Mouse (Mus musculus): ENCODE results near the gene BC052040.

Gene BC052040

DNA sequence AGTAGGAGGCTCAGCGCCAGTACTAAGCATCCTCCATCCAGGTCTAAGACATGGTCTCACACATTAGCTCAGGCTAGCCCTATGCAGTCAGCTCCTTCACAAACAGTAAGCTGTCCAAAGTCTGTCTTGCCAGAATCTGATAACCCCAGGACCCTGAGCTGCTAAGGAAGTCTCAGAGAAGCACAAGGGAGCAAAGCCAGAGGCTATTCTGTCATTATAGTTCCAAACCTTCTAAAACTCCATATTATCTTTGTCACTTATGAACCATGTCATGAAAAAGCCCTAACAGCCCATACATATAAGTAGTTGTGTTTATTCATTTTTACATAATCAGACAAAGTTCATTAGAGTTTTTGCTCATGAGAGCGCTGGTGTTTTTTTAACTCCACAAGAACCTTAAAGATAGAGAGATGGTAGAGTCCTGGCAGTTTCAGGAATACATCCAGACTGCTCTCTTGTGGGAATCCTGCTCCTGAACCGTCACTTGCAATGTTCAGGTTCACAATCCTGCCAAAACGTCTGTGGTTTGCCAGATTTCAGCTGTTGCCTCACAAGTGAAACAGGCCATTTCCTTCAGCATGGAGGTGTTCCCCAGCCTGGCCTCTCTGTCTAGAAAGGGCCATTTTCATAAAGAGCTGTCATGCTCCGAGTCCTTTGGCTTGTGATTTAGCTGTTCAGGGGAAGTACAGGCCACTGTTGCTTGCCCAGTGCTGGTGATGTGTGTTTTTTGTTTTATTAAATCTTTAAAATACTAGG lies 192.8 kb downstream of the BC052040 start:
- DNase-seq = no peak

DNA sequence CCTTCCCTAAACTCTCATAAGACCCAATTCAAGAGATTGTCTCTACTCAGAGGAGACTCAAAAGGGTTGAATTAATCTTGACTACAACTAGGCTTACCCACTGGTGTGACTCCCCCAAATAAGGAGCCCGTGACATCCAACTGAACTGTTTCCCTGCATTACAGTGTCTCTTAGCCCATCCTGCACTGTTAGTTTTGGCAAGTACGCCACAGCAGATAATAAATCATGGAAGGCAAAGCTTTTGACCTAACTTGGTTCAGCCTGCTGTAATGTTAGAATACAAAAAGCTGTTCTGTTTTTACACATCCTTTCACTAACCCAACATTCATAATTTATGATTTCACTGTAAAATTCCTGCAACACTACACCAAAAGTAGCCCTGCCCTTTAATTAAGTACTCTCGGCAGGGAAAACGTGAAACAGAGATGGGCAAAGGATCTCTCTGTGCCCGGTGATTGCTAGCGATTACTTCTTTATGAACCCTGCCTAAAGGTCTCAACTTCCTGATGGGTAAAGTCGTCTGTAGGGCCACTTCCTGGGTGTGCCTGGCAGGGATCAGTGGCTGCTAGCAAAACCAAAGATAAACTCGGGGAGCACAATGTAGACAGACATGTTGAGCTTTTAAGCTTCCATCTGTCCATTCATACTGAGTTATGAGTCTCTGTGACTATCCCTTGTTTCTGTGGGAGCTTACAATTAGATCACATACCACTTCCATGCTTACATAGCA lies 194.1 kb downstream of the BC052040 start:
- no peak for DNase-seq

DNA sequence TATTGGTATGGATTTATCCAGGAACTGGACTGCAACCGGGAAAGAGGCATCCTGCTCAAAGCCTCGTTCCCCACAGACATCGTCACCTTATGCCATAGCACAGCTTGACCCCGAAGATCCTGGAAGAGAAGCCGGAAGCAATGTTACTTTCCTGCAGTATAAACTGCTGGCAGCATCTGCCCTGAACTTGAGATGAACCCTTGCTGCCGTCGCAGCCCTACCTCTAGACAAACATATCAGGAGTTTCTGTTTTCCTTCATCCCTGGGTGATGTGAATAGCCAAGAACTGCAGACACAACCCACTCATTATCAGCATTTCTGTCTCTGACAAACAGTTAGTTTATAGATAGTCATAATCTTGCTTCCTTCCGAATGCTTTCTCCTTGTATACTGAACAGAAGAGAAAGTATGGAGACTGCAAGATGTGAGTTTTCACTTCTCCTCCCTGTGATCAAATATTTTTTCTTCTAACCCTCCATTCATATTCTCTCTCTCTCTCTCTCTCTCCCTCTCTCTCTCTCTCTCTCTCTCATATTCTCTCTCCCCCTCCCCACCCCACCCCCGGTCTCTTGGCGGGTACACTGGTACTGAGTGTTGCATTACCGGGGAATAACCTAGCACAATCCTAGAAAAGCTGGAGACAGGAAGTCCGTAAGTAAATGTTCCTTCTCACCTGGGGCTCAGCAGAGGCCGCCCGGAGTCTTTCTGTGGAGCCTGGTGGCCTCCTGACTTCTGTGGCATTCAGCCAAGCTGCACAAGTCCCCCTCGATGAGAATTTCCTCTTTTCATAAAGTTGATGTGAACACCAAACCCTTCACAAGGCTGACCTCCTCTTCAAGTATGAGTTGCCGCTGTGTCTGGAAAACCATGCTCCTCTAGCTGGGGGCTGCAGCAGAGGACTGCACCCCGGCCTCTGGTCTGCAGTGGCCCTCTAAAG lies 195.7 kb downstream of the BC052040 start:
- no peak for DNase-seq

DNA sequence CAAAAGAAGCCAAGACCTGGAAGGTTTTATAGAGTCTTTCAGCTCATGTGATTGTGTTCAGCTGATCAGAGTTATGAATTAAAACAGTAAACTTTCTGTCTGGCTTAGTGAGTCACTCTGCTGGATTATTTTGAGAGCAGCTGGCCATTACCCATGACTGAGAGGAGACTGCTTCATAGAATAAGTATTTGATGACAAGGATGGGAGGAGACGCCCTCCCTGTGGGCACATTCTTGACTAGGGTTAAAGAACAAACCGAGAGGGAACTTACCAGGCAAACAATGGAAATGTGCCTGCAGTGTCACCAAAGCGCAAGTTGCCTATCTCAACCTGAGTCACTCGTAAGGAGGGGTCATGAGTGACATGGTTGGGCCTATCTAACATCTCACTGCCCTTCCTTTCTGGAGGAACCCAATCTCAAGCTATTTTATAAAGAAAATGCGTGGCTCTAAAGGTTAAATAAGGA lies 199.1 kb downstream of the BC052040 start:
- no peak for DNase-seq

DNA sequence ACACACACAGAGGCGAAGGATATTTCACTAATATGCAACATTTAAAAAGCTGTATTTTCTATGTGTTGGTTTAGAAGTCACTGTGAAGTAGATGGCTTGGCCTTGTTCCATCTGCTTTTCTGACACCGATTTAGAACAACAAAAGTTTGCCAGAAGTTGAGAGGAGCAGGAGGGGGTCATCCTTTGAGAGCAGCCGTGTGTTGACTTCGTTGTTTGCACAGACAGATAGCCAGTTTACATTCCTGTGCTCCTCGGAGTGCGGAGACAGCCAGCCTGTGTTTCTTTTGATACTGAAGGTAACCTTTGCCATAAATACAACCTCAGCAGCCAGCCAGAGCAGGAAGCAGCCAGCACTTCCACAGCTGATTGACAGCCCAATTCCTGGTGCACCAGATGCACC lies 204.2 kb downstream of the BC052040 start:
- DNase-seq = no peak

DNA sequence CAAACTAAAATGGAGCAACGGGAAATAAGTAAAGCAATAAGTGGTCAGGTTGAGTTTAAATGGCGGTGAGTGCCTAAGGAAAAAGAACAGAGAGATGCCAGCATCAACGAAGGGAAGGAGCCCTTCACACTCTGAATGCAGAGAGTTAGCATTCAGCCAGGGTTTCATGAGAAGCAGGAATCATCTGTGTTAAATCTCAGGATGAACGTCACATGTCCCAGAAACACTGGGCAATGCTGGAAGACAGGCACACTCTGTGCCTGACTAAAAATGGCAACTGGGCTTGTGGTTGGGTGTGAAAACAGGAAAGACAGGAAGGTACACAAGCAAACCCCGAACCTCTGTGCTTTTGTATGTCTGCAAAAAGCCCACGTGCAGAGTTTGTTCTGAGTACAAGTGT lies 217.3 kb downstream of the BC052040 start:
- no peak for DNase-seq

DNA sequence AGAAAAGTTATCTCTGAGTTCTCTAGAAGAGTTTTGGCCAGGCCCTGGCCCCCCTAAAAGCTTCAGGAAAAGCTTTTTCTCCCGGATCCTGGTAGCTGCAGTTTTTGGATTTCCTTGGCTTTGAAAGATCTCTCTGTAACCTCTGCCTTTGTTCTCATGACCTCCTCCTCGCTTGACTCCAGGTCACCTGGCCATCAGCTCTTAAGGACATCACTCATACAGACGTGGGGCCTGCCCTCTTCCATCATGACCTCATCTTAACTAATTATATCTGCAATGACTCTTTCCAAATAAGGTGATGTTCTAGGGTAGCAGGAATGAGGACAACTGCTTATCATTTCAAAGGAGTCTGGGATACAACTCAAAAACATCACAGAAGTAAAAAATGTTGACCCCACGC lies 226.9 kb downstream of the BC052040 start:
- no peak for DNase-seq

DNA sequence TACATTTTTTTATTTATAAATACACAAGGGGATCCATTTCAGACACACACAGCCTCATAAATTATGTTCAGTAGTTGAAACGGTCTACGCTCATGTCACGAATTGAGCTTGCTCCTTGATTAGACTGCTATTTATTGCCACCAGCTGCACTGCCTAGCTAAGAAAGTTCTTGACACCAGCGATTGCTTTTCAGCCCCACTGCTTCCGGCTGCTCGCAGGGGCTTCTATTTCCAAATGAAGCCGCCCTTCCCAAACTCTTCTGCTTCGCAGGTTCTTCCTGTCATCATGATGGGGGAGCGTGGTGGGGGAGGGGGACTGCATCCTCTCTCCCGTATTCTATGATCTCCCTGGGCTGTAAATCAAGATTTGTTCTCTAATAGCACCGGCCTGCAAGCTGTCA lies 231.8 kb downstream of the BC052040 start:
- DNase-seq = no peak

DNA sequence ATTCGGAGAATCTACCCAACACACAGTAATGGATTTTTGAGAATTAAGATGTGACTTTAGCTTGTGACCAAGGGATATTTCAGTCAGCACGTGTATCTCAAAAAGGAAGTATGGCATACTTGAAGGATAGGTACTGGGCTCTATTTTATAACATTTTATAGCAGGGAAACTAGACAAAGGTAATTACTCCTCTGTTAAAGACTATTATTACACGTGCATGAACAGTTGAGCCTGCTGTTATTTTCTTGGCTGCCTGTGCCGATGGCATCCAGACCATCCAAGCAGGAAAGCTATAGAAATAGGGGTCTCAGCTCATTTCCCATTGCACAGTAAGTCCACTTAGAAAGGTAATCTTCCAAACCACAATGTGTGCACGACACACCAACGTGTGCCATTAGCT lies 232.2 kb downstream of the BC052040 start:
- DNase-seq = no peak

DNA sequence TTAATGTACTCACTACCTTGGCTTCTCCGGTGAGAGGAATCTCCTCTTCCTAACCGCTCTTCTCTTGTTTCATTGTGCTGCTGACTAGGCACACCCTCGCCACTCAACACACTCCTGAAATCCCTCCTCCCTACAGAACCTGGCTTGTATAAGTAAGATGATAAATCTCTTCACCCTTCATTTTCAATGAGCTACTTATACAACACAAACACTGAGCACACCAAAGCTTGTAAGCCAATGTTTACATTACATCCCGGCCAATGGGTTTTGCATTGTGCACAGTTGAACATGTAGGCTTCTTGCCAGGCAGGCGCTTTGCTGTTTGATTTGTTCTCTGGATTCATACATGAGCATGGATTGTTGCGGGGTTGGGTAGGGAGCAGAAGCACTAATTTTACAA lies 236.4 kb downstream of the BC052040 start:
- DNase-seq = no peak

DNA sequence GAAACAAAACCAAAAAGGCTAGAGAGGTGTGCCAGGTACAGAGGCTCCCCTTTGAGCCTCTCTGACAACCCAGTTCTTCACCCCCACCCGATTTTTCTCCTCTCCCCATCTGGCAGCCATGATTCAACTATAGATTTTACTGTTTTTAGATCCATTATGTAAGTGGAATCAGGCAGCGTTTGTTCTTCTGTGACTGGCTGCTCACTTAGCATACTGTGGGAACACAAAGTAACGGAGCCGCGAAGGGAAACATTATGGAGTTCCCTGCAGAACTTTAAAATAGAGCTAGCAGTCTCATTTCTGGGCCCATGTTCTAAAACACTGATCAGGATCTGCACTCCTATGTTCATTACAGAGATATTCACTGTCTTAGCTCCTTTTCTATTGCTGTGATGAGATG lies 240.8 kb downstream of the BC052040 start:
- no peak for DNase-seq

All from right cerebral cortex, postnatal 14 days (tissue).